ENCODE assay signal across 28 mouse cellular contexts in the genomic region with DNA sequence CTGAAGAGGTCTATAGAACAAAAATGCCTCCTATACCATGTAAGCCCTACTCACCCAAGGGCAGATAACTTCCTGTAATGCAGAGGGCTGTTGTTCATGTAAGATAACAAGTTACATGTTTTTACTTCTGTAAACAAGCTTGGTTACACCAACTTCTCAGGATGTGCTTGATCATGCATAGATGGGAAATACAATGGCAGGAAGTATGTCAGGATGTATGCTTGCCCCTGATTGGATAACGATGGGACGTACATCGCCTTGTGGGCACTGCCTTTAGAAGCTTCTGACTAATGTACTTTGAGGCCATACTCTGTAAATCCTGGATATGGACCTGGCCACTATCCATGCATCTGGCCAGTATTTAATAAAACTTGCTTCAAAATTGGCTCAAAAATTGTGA.
"Had no signal": no experiment of that assay in that cellular context is flagged by ENCODE, and none has a peak within 500 bp of the region (broad histone marks: within the 10 kb centered on the region; RNA-seq: fewer than 3 reads in every experiment).

No protein-coding gene starts in this region.

- H3K4me1 ChIP-seq: embryonic facial prominence, embryonic 10.5 days; embryonic facial prominence, embryonic 12.5 days; embryonic facial prominence, embryonic 13.5 days; embryonic facial prominence, embryonic 15.5 days; forebrain, embryonic 10.5 days; forebrain, embryonic 12.5 days; forebrain, embryonic 13.5 days; forebrain, embryonic 15.5 days had no signal

- ATAC-seq: forebrain, embryonic 13.5 days; forebrain, embryonic 14.5 days; forebrain, embryonic 15.5 days; forebrain, embryonic 16.5 days; forebrain, postnatal 0 days had no signal

- H3K27me3 ChIP-seq: embryonic facial prominence, embryonic 12.5 days; embryonic facial prominence, embryonic 13.5 days; embryonic facial prominence, embryonic 15.5 days; forebrain, embryonic 12.5 days; forebrain, embryonic 13.5 days; forebrain, embryonic 15.5 days had no signal

- H3K9ac ChIP-seq: embryonic facial prominence, embryonic 12.5 days; embryonic facial prominence, embryonic 13.5 days; embryonic facial prominence, embryonic 15.5 days; forebrain, embryonic 12.5 days; forebrain, embryonic 13.5 days; forebrain, embryonic 15.5 days; forebrain, postnatal 0 days had no signal

- H3K4me3 ChIP-seq: embryonic facial prominence, embryonic 10.5 days; embryonic facial prominence, embryonic 12.5 days; embryonic facial prominence, embryonic 13.5 days; embryonic facial prominence, embryonic 15.5 days; erythroblast, embryonic 14.5 days; forebrain, embryonic 10.5 days; forebrain, embryonic 12.5 days; forebrain, embryonic 13.5 days; forebrain, embryonic 15.5 days; gastrocnemius, adult 2 months; heart, adult 2 months had no signal

- DNase-seq: cerebellum, adult 2 months; cerebellum, adult 8-10 months; cerebellum, adult 9-10 months; cerebellum, adult 9-11 months; cerebellum, postnatal 10 days; cerebellum, postnatal 14 days; cerebellum, postnatal 25 days; cerebellum, postnatal 36 days; embryo, embryonic 11 days; forebrain, postnatal 0 days; gastrocnemius, adult 2 months; gastrocnemius, postnatal 10 days; gastrocnemius, postnatal 14 days; gastrocnemius, postnatal 25 days; gastrocnemius, postnatal 36 days; heart, adult 18-20 months; heart, adult 2 months had no signal

- H3K36me3 ChIP-seq: embryonic facial prominence, embryonic 10.5 days; embryonic facial prominence, embryonic 12.5 days; embryonic facial prominence, embryonic 13.5 days; embryonic facial prominence, embryonic 15.5 days; forebrain, embryonic 10.5 days; forebrain, embryonic 12.5 days; forebrain, embryonic 15.5 days had no signal

- H3K9me3 ChIP-seq: embryonic facial prominence, embryonic 10.5 days; embryonic facial prominence, embryonic 12.5 days; embryonic facial prominence, embryonic 13.5 days; embryonic facial prominence, embryonic 15.5 days; forebrain, embryonic 10.5 days; forebrain, embryonic 12.5 days; forebrain, embryonic 13.5 days; forebrain, embryonic 15.5 days had no signal

- H3K27ac ChIP-seq: embryonic facial prominence, embryonic 10.5 days; embryonic facial prominence, embryonic 12.5 days; embryonic facial prominence, embryonic 13.5 days; embryonic facial prominence, embryonic 15.5 days; forebrain, embryonic 10.5 days; forebrain, embryonic 12.5 days; forebrain, embryonic 13.5 days; forebrain, embryonic 15.5 days; gastrocnemius, adult 2 months; heart, adult 2 months had no signal

- H3K4me2 ChIP-seq: embryonic facial prominence, embryonic 12.5 days; embryonic facial prominence, embryonic 13.5 days; embryonic facial prominence, embryonic 15.5 days; forebrain, embryonic 12.5 days; forebrain, embryonic 13.5 days; forebrain, embryonic 15.5 days had no signal
